Mouse (Mus musculus): ENCODE data around the gene Sf3a3.

GRCm38 (mm10) chr4:124695786-124696516 lies 18.6 kb upstream of the Sf3a3 start:
- no peak for TF ChIP-seq FLI1 (IDR thresholded peaks at IDR 0.05; ENCODE audit: low read length)
- TF ChIP-seq GATA1 (IDR thresholded peaks at IDR 0.05; ENCODE audit: borderline replicate concordance, low read length) = no peak

Measured in megakaryocyte, embryonic 14.5 days (primary cell).